Mouse (Mus musculus) c-Kit-positive CD71-positive TER-119-negative erythroid progenitor cells, embryonic 14.5 days (primary cell): ENCODE data around the gene Sdk1.

ENCODE experiments used
- DNase-seq: peaks from one replicate; pipeline ENCODE4 v3.0.0-alpha.2; 2013; ENCODE audit warnings: low read depth

Gene Sdk1

GRCm38 (mm10) chr5:141645671-141646070 is 404.4 kb downstream of the Sdk1 start:
- no peak for DNase-seq

- no peak for DNase-seq
These were observed 405.3 kb downstream of the Sdk1 start for GRCm38 (mm10) chr5:141646621-141647020.

GRCm38 (mm10) chr5:141649831-141650375 is 408.6 kb downstream of the Sdk1 start:
- no peak for DNase-seq

GRCm38 (mm10) chr5:141651690-141652377 is 410.5 kb downstream of the Sdk1 start:
- DNase-seq: no peak

GRCm38 (mm10) chr5:141676371-141676770 is 435.1 kb downstream of the Sdk1 start:
- no peak for DNase-seq

- DNase-seq: no peak
These were observed 435.7 kb downstream of the Sdk1 start for GRCm38 (mm10) chr5:141677034-141677433.

GRCm38 (mm10) chr5:141677841-141678240 is 436.6 kb downstream of the Sdk1 start:
- DNase-seq: no peak

GRCm38 (mm10) chr5:141686876-141687420 is 445.7 kb downstream of the Sdk1 start:
- DNase-seq: no peak

GRCm38 (mm10) chr5:141689442-141690105 is 448.3 kb downstream of the Sdk1 start:
- DNase-seq: no peak

GRCm38 (mm10) chr5:141691482-141691975 is 450.2 kb downstream of the Sdk1 start:
- no peak for DNase-seq

- DNase-seq: no peak
These were observed 452.4 kb downstream of the Sdk1 start for GRCm38 (mm10) chr5:141693716-141694115.

- no peak for DNase-seq
These were observed 453.6 kb downstream of the Sdk1 start for GRCm38 (mm10) chr5:141694901-141695300.

- DNase-seq: no peak
These were observed 457.1 kb downstream of the Sdk1 start for GRCm38 (mm10) chr5:141698406-141698805.

GRCm38 (mm10) chr5:141720751-141721150 is 479.5 kb downstream of the Sdk1 start:
- DNase-seq: no peak

- no peak for DNase-seq
These were observed 486.7 kb downstream of the Sdk1 start for GRCm38 (mm10) chr5:141727968-141728367.

- no peak for DNase-seq
These were observed 488.7 kb downstream of the Sdk1 start for GRCm38 (mm10) chr5:141730006-141730405.

GRCm38 (mm10) chr5:141738725-141739124 is 497.4 kb downstream of the Sdk1 start:
- no peak for DNase-seq

- DNase-seq: no peak
These were observed 507.5 kb downstream of the Sdk1 start for GRCm38 (mm10) chr5:141748793-141749192.

- DNase-seq: no peak
These were observed 513.0 kb downstream of the Sdk1 start for GRCm38 (mm10) chr5:141754278-141754677.

GRCm38 (mm10) chr5:141758885-141759284 is 517.6 kb downstream of the Sdk1 start:
- DNase-seq: no peak

- no peak for DNase-seq
These were observed 522.8 kb downstream of the Sdk1 start for GRCm38 (mm10) chr5:141764111-141764510.

GRCm38 (mm10) chr5:141768761-141769515 is 527.6 kb downstream of the Sdk1 start:
- no peak for DNase-seq
